In the genomic region with DNA sequence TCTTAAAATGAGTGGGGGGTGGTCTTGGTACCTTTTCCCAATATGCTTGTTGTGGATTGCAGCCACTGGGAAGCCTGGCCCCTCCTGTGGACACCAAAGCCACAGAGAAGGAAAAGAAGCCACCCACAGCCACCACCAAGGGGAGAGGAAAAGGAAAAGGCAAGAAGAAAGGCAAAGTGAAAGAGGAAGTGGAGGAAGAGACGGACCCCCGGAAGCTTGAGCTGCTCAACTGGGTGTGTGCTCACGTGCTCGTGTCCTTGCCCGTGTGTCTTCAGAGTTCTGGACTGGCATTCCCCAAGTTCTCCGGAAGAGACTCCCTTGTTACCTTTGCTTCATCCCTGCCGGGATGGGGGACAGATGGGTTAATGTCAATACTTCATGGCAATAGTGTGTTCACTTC, we compare ENCODE assay signal across 23 mouse cellular contexts.
A peak's percentile ranks its signal among the peaks of the same experiment; 100 is the strongest.
DNase-seq lines count a peak whose midpoint lies in the region; ATAC-seq and TF ChIP-seq lines count a peak whose summit lies in the region.
"Had no signal": no experiment of that assay in that cellular context is flagged by ENCODE, and none has a peak within 500 bp of the region (broad histone marks: within the 10 kb centered on the region; RNA-seq: fewer than 3 reads in every experiment).

No protein-coding gene starts in this region.

- H3K4me1 ChIP-seq in bone marrow macrophage, adult 2 months (ENCODE audit: control insufficient read depth, insufficient read depth, low read length) = peaks cover 17% of the 10 kb centered on the region
- H3K4me1 ChIP-seq: hindbrain, embryonic 13.5 days; limb, embryonic 12.5 days; liver, embryonic 12.5 days; midbrain, embryonic 13.5 days; neural tube, embryonic 13.5 days had no signal

- ATAC-seq in monocyte, adult 5-6 weeks (replicated peaks; ENCODE audit: insufficient number of reproducible peaks, low FRiP score, low TSS enrichment, poor library complexity, severe bottlenecking) = no peak
- ATAC-seq: inflammation-experienced regulatory T-cells, adult 6 months; liver, embryonic 12.5 days; midbrain, embryonic 13.5 days had no signal

- no peak for TF ChIP-seq CTCF in bone marrow macrophage, adult 2 months (IDR thresholded peaks at IDR 0.05; ENCODE audit: low read depth, low read length)
- no peak for TF ChIP-seq CTCF in layer of hippocampus, adult 2 months (conservative IDR thresholded peaks at IDR 0.05)

- TF ChIP-seq POLR2A in bone marrow macrophage, adult 2 months (IDR thresholded peaks at IDR 0.05; ENCODE audit: borderline replicate concordance, low read depth, low read length) = no peak

- DNase-seq in CD4-positive, CD25-positive, alpha-beta regulatory T cell, adult 2 months (ENCODE audit: low read depth, low spot score) = peak; percentile 24
- DNase-seq in naive thymus-derived CD4-positive, alpha-beta T cell, adult 2 months (ENCODE audit: low read depth) = peak; percentile 40
- peak; percentile 24 to 39 for DNase-seq in thymus, postnatal 36 days
- no peak for DNase-seq in layer of hippocampus, adult 9-10 months (ENCODE audit: low spot score)
- DNase-seq in layer of hippocampus, adult 2 months (ENCODE audit: low spot score in 2 of 2) = no peak
- DNase-seq: adrenal gland, postnatal 36 days; cerebellum, adult 11 months; cerebellum, adult 9-11 months; gastrocnemius, postnatal 25 days; kidney, adult 8-10 months; kidney, postnatal 10 days; layer of hippocampus, postnatal 36 days; lung, adult 18-20 months; lung, postnatal 10 days had no signal

- peak overlapping the region; percentile 28; the same call in 1 of the 2 replicates for H3K27ac ChIP-seq in bone marrow macrophage, adult 2 months (ENCODE audit: insufficient read depth, low read depth, low read length)
- no peak overlapping the region for H3K27ac ChIP-seq in layer of hippocampus, adult 2 months
- H3K27ac ChIP-seq: hindbrain, embryonic 13.5 days; limb, embryonic 12.5 days; liver, embryonic 12.5 days; midbrain, embryonic 13.5 days; neural tube, embryonic 13.5 days; stomach, postnatal 0 days had no signal

- no peak overlapping the region for H3K4me3 ChIP-seq in bone marrow macrophage, adult 2 months (ENCODE audit: insufficient read depth, low read length)
- H3K4me3 ChIP-seq in layer of hippocampus, adult 2 months = no peak overlapping the region
- H3K4me3 ChIP-seq: hindbrain, embryonic 13.5 days; limb, embryonic 12.5 days; liver, embryonic 12.5 days; midbrain, embryonic 13.5 days; neural tube, embryonic 13.5 days had no signal

Comparison
In these comparisons a context has a peak if more than half of its experiments do, and no peak if none do; other contexts are left out.
1. DNase-seq: peak in CD4-positive, CD25-positive, alpha-beta regulatory T cell, adult 2 months (single experiment), naive thymus-derived CD4-positive, alpha-beta T cell, adult 2 months (single experiment) and thymus, postnatal 36 days (2 of 2); none in layer of hippocampus, adult 9-10 months (single experiment) and layer of hippocampus, adult 2 months (0 of 2).